Mouse (Mus musculus) CH12.LX (cell line): Measurements from ENCODE around the gene Shisa8. TPM values are rescaled to one million over a fixed set of nuclear protein-coding genes. Genes with fewer than 3 reads are reported as not detected.

Source experiments
- DNase-seq: peaks from one replicate; pipeline ENCODE4 v3.0.0-alpha.2; 2013; ENCODE audit errors: extremely low read depth
- H3K27ac ChIP-seq: 2 replicates; pipeline ENCODE4 v1.5.1; 2012; ENCODE audit warnings: low read depth, mild to moderate bottlenecking, control low read depth, moderate library complexity; ENCODE audit not compliant: insufficient read depth
- H3K27me3 ChIP-seq: replicated peaks from 2 replicates; pipeline ENCODE3; 2012; ENCODE audit warnings: inconsistent platforms
- H3K36me3 ChIP-seq, 2 experiments: replicated peaks in 1 of 2; 2 replicates each; pipeline versions ENCODE3 to v1.6.1; 2012; ENCODE audit warnings: inconsistent platforms in 1 of 2, low read length in 1 of 2, mild to moderate bottlenecking in 1 of 2, mixed read lengths in 1 of 2, moderate library complexity in 1 of 2; ENCODE audit not compliant: control insufficient read depth in 1 of 2, insufficient read depth in 1 of 2
- H3K4me1 ChIP-seq, 2 experiments: 2 replicates each; pipeline ENCODE4 v1.6.1; 2012; ENCODE audit warnings: inconsistent platforms in 1 of 2, moderate library complexity in 1 of 2; ENCODE audit not compliant: insufficient read depth in 2 of 2, control insufficient read depth in 1 of 2
- H3K4me2 ChIP-seq: 2 replicates; pipeline ENCODE4 v1.6.1; 2012; ENCODE audit warnings: low read depth, mild to moderate bottlenecking, control low read depth; ENCODE audit not compliant: poor library complexity, insufficient read depth, severe bottlenecking
- H3K4me3 ChIP-seq, 3 experiments: fragments of 150-350 bp in 1 of 3; sonication (generic) in 1 of 3; replicated peaks in 1 of 3; 2 replicates each; pipeline versions ENCODE3 to v1.5.1; 2011 to 2012; ENCODE audit warnings: low read depth in 2 of 3, low read length in 2 of 3, mild to moderate bottlenecking in 2 of 3, moderate library complexity in 2 of 3, control low read depth in 1 of 3, improper control_type of control experiment in 1 of 3, inconsistent platforms in 1 of 3, mixed read lengths in 1 of 3; ENCODE audit not compliant: poor library complexity in 1 of 3
- H3K79me2 ChIP-seq: replicated peaks from 2 replicates; pipeline ENCODE4 v1.6.1; 2012; ENCODE audit warnings: mild to moderate bottlenecking, moderate library complexity; ENCODE audit not compliant: control insufficient read depth, poor library complexity, insufficient read depth, severe bottlenecking; ENCODE audit errors: extremely low read depth
- H3K9ac ChIP-seq: 2 replicates; pipeline ENCODE4 v1.6.1; 2012; ENCODE audit warnings: low read depth, mild to moderate bottlenecking, control low read depth, moderate library complexity; ENCODE audit not compliant: insufficient read depth
- H3K9me3 ChIP-seq: replicated peaks from 2 replicates; pipeline ENCODE3; 2012; ENCODE audit warnings: low read length, inconsistent platforms, mixed read lengths
- CHD1 ChIP-seq: IDR thresholded peaks from 2 replicates; pipeline ENCODE4 v1.6.1; 2012; ENCODE audit warnings: low read depth, low read length, improper control_type of control experiment, inconsistent platforms
- CHD2 ChIP-seq: IDR thresholded peaks from 2 replicates; pipeline ENCODE4 v1.6.1; 2011; ENCODE audit warnings: low read length, improper control_type of control experiment
- E2F4 ChIP-seq: IDR thresholded peaks from 2 replicates; pipeline ENCODE4 v1.6.1; 2011; ENCODE audit warnings: low read depth, low read length, improper control_type of control experiment; ENCODE audit not compliant: insufficient replicate concordance
- EP300 ChIP-seq: IDR thresholded peaks from 2 replicates; pipeline ENCODE4 v1.6.1; 2011; ENCODE audit warnings: low read length, improper control_type of control experiment
- ETS1 ChIP-seq: conservative IDR thresholded peaks from 2 replicates; pipeline ENCODE4 v1.6.1; 2012; ENCODE audit warnings: low read depth, mild to moderate bottlenecking, inconsistent platforms, low read length, improper control_type of control experiment, moderate library complexity
- GABPA ChIP-seq: IDR thresholded peaks from 2 replicates; pipeline ENCODE4 v1.6.1; 2012; ENCODE audit warnings: low read depth, low read length, improper control_type of control experiment, inconsistent platforms; ENCODE audit not compliant: insufficient replicate concordance
- IRF4 ChIP-seq: IDR thresholded peaks from 2 replicates; pipeline ENCODE4 v1.6.1; 2014; ENCODE audit warnings: low read depth, mild to moderate bottlenecking, inconsistent platforms, low read length, improper control_type of control experiment
- JUN ChIP-seq: IDR thresholded peaks from 2 replicates; pipeline ENCODE4 v1.6.1; 2011; ENCODE audit warnings: low read depth, mild to moderate bottlenecking, low read length, improper control_type of control experiment, moderate library complexity; ENCODE audit not compliant: insufficient read depth
- JUND ChIP-seq: conservative IDR thresholded peaks from 2 replicates; pipeline ENCODE4 v1.6.1; 2011; ENCODE audit warnings: low read depth, low read length, improper control_type of control experiment
- KAT2A ChIP-seq: IDR thresholded peaks from 2 replicates; pipeline ENCODE4 v1.6.1; 2012; ENCODE audit warnings: low read length, improper control_type of control experiment, inconsistent platforms; ENCODE audit not compliant: insufficient replicate concordance
- MAFK ChIP-seq: IDR thresholded peaks from 2 replicates; pipeline ENCODE4 v1.6.1; 2011; ENCODE audit warnings: low read length, improper control_type of control experiment; ENCODE audit not compliant: insufficient replicate concordance
- MAX ChIP-seq: IDR thresholded peaks from 2 replicates; pipeline ENCODE4 v1.6.1; 2011; ENCODE audit warnings: low read length, improper control_type of control experiment
- NELFE ChIP-seq: IDR thresholded peaks from 2 replicates; pipeline ENCODE4 v1.6.1; 2011; ENCODE audit warnings: low read depth, low read length, improper control_type of control experiment
- POLR2A ChIP-seq: IDR thresholded peaks from 2 replicates; pipeline ENCODE4 v1.6.1; 2011; ENCODE audit warnings: low read depth, mild to moderate bottlenecking, improper control_type of control experiment, low read length
- RCOR1 ChIP-seq: conservative IDR thresholded peaks from 2 replicates; pipeline ENCODE4 v1.6.1; 2012; ENCODE audit warnings: low read depth, mild to moderate bottlenecking, inconsistent platforms, low read length, improper control_type of control experiment
- SIN3A ChIP-seq: IDR thresholded peaks from 2 replicates; pipeline ENCODE4 v1.6.1; 2012; ENCODE audit warnings: low read length, improper control_type of control experiment, inconsistent platforms
- SMC3 ChIP-seq: IDR thresholded peaks from 2 replicates; pipeline ENCODE4 v1.6.1; 2011; ENCODE audit warnings: low read depth, low read length, improper control_type of control experiment
- TCF12 ChIP-seq: IDR thresholded peaks from 2 replicates; pipeline ENCODE4 v1.6.1; 2014; ENCODE audit warnings: low read depth, mild to moderate bottlenecking, inconsistent platforms, low read length, improper control_type of control experiment
- UBTF ChIP-seq: IDR thresholded peaks from 2 replicates; pipeline ENCODE4 v1.6.1; 2012; ENCODE audit warnings: low read depth, mild to moderate bottlenecking, inconsistent platforms, low read length, improper control_type of control experiment, moderate library complexity
- USF1 ChIP-seq: IDR thresholded peaks from 2 replicates; pipeline ENCODE4 v1.6.1; 2014; ENCODE audit warnings: low read depth, mild to moderate bottlenecking, inconsistent platforms, low read length, improper control_type of control experiment
- USF2 ChIP-seq: conservative IDR thresholded peaks from 2 replicates; pipeline ENCODE4 v1.6.1; 2011; ENCODE audit warnings: low read depth, low read length, improper control_type of control experiment
- ZC3H11A ChIP-seq: IDR thresholded peaks from 2 replicates; pipeline ENCODE4 v1.6.1; 2012; ENCODE audit warnings: low read depth, mild to moderate bottlenecking, inconsistent platforms, low read length, improper control_type of control experiment
- ZKSCAN1 ChIP-seq: IDR thresholded peaks from 2 replicates; pipeline ENCODE4 v1.6.1; 2012; ENCODE audit warnings: low read depth, inconsistent platforms, low read length, improper control_type of control experiment, borderline replicate concordance
- ZMIZ1 ChIP-seq: IDR thresholded peaks from 2 replicates; pipeline ENCODE4 v1.6.1; 2012; ENCODE audit warnings: low read depth, mild to moderate bottlenecking, inconsistent platforms, low read length, improper control_type of control experiment
- ZNF384 ChIP-seq: IDR thresholded peaks from 2 replicates; pipeline ENCODE4 v1.6.1; 2012; ENCODE audit warnings: low read depth, low read length, improper control_type of control experiment, inconsistent platforms
- dilution Hi-C: fragments of 300-500 bp; cut with MboI; formaldehyde crosslinking; loops from 2 replicates; pipeline ENCODE4 v1.14.3; 2020; ENCODE audit warnings: low sequenced_read_pairs; ENCODE audit not compliant: extremely low pct_unique_long_range_greater_than_20kb, extremely low pct_ligation_motif_present
- in situ Hi-C: fragments of 300-500 bp; cut with MboI; formaldehyde crosslinking; loops from 3 replicates; pipeline ENCODE4 v1.14.3; 2019; ENCODE audit warnings: low sequenced_read_pairs, low pct_ligation_motif_present, low pct_unique_long_range_greater_than_20kb, mixed read lengths
- polyA plus RNA-seq: library from polyadenylated mRNA; unstranded; fragments of >175 nt; gene quantifications from 2 replicates; pipeline ENCODE4 v1.2.1, GENCODE M21; 2012; ENCODE audit warnings: low read depth; ENCODE audit not compliant: insufficient read length
- total RNA-seq, 2 experiments: library from RNA; depleted of rRNA; stranded (reverse); fragments of 300-350 nt in 1 of 2; fragments of >200 nt in 1 of 2; gene quantifications; 2 replicates each; pipeline ENCODE4 v1.2.3; 2012 to 2014

Gene Shisa8
- total and polyA plus RNA-seq, 3 experiments, result 83.4 to 159 (median 103) TPM

GRCm38 (mm10) chr15:82199546-82199945 lies 13.1 kb downstream of the Shisa8 start:
- Histone ChIP-seq H3K9me3 (no peaks in the 10 kb centered on the region), H3K27me3 (no peaks in the 10 kb centered on the region), H3K9ac (no peak overlapping the region), H3K4me1 (peaks cover 0 to 15% of the 10 kb centered on the region in 2 experiments; a peak in 2 of 4 replicates), H3K79me2 (no peaks in the 10 kb centered on the region), H3K36me3 (peaks cover 91 to 99% of the 10 kb centered on the region in 2 experiments), H3K4me2 (no peak overlapping the region), H3K27ac (no peak overlapping the region), H3K4me3 (no peak overlapping the region)
- no peak for DNase-seq
- TF ChIP-seq JUN, result no peak
- TF ChIP-seq POLR2A, result no peak
- no peak for TF ChIP-seq JUND
- TF ChIP-seq ZC3H11A, result no peak
- no peak for TF ChIP-seq KAT2A
- no peak for TF ChIP-seq ETS1
- no peak for TF ChIP-seq RCOR1
- no peak for TF ChIP-seq ZNF384
- no peak for TF ChIP-seq MAFK
- TF ChIP-seq EP300, result no peak
- TF ChIP-seq UBTF, result no peak
- TF ChIP-seq ZKSCAN1, result no peak
- TF ChIP-seq SMC3, result no peak
- TF ChIP-seq NELFE, result no peak
- no peak for TF ChIP-seq IRF4
- TF ChIP-seq CHD2, result no peak
- TF ChIP-seq USF2, result no peak
- no peak for TF ChIP-seq MAX
- no peak for TF ChIP-seq ZMIZ1
- dilution Hi-C loops, result no loop called here
- in situ Hi-C loops, result no loop called here

- in situ Hi-C loops, result no loop called here
- no peak for TF ChIP-seq SIN3A
- TF ChIP-seq UBTF, result no peak
- TF ChIP-seq CHD1, result no peak
- no peak for TF ChIP-seq NELFE
- TF ChIP-seq SMC3, result no peak
- no peak; the same call in 1 of the 2 replicates for TF ChIP-seq POLR2A
- no peak for TF ChIP-seq E2F4
- TF ChIP-seq GABPA, result no peak
- TF ChIP-seq USF1, result no peak
- TF ChIP-seq EP300, result no peak
- TF ChIP-seq KAT2A, result no peak
- no peak for TF ChIP-seq ZKSCAN1
- no peak for TF ChIP-seq ZC3H11A
- TF ChIP-seq JUN, result no peak
- no peak for TF ChIP-seq MAFK
- TF ChIP-seq CHD2, result no peak
- no peak for TF ChIP-seq TCF12
- TF ChIP-seq MAX, result no peak
- no peak for TF ChIP-seq JUND
- TF ChIP-seq ZNF384, result no peak
- Histone ChIP-seq H3K9me3 (no peaks in the 10 kb centered on the region), H3K79me2 (no peaks in the 10 kb centered on the region), H3K9ac (no peak overlapping the region), H3K36me3 (peaks cover 95 to 99% of the 10 kb centered on the region in 2 experiments), H3K4me2 (no peak overlapping the region), H3K4me3 (no peak overlapping the region), H3K27me3 (no peaks in the 10 kb centered on the region), H3K4me1 (peaks cover 0 to 3% of the 10 kb centered on the region in 2 experiments; a peak in 1 of 4 replicates), H3K27ac (no peak overlapping the region)
- dilution Hi-C loops, result no loop called here
- no peak for DNase-seq
Observed at GRCm38 (mm10) chr15:82198342-82198741, 14.3 kb downstream of the Shisa8 start.
